Mouse (Mus musculus) hindlimb bud, embryonic 11.5 days (tissue): ENCODE measurements around the gene Mtus2.
"Not testable (repeated sequence)": the region's sequence is repeated elsewhere in the genome, so short reads cannot be mapped to it uniquely, and the experiment has no call there.

Experiments used
- DNase-seq: peaks from one replicate; pipeline ENCODE4 v3.0.0-alpha.2; 2012; ENCODE audit warnings: low read depth, low spot score; ENCODE audit errors: extremely low spot score

Gene Mtus2

DNA sequence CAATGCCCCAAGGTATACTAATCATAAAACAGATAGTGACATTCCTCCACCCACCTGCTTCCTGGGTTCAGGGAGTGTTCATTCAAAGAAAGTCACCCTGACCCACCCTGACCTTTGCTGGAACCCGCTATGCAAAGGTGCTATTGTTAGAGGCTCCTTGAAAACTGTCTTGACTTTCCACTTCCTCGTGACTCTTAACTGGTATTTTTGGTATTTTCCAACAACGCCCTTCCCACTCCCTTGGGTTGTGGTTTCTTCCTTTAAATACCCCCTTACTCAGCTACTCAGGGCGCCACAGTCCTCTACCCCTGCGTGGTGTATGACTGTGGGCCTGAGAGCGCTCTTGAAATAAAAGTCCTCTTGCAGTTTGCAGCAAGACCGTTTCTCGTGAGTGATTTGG, 219.4 kb downstream of the Mtus2 start:
- not testable (repeated sequence) for DNase-seq

DNA sequence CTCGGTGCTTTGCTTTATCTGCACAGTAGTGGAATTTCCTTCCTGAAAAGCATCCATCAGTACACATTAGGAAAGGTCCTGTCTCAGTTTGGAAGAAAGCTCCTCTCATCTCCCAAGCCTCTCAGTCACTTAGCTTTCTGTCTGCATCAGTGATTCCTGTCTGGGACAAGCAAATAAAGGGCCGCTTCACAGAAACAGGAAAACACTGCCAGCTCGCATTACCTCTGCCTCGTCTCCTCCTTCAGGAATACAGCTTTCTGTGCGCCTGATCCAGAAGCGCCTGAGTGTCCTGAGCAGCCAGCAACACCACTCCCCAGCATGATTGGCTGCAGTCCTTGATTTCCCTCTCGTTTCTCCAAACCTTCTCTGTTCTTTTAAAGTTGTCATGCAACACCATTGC, 222.1 kb downstream of the Mtus2 start:
- no peak for DNase-seq

DNA sequence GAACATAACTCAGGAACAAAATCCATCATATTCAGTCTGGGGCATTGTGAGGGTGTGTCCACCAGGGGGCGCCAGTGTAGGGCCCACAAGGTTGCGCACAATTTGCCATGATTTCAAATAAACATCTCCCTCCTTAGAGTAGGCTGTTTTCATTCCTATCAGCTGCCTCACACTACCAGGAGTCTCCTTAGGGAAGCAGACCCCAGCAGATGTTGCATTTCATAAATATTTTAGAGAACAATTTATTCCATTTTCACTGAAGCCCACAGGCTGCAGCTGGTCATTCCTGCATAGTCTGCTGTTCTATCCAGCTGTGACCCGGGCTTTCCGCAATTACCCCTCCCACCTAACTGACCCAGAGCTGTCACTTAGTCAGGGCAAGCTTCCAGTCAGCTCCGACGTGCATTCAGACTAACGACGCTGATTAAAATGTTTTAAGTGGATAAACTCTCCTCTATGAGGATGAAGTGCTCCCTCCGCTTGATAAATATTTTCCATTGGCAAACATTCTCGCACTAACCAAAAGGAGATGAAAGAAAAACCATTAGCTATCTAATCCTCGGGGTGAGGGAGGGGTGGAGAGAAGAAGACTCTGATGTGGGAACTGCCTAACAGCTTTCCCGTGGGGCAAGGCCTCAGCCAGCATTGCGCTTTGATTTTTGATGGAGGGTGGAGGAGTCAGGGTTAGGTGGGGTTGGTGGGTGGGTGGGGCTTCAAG, 223.6 kb downstream of the Mtus2 start:
- no peak for DNase-seq

DNA sequence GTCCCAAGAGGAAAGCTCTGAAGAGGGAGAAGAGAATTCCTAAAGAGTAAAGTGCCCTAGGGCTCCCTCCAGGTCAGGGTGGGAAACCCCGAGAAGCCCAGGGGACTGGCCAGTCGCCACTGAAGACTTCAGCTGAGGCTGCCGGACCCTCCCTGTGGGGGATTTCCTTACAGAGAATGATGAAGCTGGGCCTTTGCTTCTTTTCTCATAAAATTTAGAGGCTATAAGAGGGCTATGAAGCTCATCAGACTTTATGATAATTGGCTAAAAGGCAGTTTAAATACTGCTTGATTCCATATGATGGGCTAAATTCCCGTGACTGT, 224.1 kb downstream of the Mtus2 start:
- DNase-seq = no peak

DNA sequence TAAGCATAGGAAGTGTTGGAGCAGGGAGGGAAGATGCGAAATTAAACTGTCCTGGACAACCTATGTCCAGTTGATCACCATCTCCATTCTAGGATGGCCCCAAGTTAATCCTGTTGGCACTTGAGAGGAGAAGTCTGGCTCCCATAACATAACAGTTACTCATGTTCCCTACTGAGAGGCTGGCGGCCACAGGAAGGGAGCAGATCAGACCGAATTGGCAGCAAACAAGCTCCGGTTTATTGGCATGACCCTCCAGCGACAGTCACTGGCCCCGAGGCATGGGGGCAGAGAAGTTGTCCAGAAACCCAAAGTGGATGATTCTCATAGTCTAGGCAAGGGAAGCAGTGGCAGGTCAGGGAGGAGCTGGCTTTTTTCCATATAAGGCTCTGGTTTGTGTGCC, 224.8 kb downstream of the Mtus2 start:
- no peak for DNase-seq

DNA sequence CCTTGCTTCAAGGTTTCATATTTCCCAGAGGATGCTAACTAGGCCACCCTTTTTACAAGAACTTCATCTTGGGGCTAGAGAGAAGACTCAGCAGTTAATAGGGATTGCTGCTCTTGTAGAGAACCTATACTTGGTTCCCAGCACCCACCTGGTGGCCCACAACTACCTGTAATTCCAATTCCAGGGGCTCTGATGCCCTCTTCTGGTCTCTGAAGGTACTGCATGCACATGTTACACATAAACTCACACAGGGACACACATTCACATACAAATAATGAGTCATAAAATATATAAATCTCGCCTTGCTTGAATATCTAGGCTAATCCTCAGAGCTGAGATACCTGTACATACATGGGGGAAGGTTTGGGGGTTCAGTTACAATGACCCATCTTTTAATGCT, 228.8 kb downstream of the Mtus2 start:
- DNase-seq = no peak

DNA sequence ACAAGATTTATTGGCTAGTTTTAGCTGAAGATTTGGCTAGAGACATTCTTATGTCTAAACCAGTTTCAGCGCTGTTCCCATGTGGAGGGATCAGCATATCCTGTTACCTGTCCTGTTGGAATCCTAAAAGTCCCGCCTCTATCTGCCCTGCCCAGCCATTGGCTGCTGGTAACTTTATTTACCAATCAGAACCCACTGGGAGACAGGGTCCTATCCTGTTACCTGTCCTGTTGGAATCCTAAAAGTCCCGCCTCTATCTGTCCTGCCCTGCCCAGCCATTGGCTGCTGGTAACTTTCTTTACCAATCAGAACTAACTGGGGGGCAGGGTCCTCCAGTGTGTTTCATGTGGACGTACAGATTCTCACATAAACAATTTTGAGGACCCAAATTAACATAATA, 234.3 kb downstream of the Mtus2 start:
- DNase-seq = no peak

DNA sequence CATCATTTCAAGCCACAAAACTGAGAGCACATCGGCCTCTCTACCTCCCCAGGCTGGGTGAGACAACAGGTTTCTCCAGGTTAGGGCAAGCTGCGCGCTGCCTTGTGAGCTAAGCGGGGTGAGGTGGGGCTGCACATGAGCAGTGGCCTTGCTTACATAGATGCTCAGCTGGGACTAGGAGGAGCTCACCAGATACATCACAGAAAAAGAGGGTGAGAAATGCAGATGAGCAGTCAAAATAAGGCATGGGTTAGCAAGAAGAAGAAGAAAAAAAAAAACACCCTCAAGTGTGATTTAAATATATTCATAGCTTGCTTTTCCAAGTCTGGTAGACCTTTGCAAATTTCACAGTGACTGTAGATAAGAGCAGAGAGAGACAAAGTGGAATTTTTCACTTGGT, 254.7 kb downstream of the Mtus2 start:
- no peak for DNase-seq

DNA sequence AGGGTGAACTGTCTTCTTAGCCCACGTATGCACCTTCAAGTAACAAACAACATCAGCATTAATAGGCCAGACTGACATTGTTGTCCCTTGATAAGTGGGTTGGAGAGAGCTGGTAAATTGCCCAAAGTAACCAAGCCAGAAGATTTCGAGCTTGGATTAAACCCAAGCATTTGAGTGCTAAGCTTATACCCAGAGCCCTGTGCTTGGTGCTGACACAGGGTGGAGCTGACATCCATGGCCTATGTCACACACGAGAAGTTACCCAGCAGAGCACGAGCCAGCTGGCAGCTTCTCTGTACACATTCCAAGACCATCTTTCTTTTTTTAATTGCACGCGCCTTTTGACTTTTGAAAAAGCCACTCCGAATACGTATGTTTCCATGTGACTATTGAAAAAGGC, 259.7 kb downstream of the Mtus2 start:
- no peak for DNase-seq

DNA sequence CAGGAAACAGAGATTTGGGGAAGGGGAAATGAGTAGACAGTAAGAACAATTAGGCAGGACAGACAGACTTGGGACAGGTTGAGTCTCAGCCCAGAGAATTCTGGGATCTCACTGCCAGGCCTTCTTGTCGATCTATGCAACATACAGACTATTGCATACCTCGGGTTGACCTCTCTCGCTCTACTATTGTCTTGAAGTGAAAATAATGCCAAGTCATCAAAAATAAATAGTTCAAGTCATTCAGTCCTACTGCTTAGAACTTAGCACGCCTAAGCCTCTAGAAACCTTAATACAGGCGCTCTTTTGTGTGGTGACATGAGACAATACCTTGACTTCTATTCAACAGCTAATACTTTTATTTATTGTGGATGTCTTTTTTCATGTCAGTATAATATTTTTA, 265.8 kb downstream of the Mtus2 start:
- DNase-seq = no peak

DNA sequence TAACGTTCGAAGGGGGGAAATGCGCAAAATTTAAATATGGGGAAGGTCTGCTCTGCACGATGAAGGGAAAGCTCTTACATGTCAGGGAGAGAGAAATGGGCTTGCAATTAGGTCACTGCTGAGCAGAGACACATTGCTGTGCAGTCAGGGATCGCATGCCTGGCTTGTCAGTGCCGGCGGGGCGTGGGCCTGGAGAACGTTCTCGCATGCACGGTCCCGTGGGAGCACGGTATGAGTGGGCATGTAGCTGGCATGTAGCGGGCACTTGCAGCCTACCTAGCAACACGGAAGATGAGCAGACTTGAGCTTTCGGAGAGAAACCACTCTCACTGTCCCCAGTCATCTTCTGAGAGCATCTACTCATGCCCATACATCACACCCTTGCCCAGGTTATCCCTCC, 266.9 kb downstream of the Mtus2 start:
- no peak for DNase-seq

DNA sequence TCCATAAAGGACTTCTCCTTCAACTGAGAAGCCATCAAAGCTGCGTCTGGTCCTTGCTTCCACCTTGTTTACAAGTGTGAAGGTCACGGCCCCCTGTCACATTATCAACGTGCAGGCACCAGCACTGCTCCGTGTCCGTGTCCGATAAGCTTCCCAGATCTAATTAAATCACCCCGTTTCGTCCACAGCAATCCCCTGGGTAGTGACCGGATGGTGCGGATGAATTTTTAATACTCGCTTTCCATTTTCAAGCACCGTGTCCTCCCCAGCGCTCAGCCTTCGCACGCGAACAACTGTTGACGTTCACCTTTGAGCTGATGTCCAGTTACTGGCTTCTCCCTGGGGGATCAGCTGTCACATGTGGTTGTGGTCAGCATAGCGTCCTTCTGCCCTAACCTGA, 276.6 kb downstream of the Mtus2 start:
- no peak for DNase-seq

DNA sequence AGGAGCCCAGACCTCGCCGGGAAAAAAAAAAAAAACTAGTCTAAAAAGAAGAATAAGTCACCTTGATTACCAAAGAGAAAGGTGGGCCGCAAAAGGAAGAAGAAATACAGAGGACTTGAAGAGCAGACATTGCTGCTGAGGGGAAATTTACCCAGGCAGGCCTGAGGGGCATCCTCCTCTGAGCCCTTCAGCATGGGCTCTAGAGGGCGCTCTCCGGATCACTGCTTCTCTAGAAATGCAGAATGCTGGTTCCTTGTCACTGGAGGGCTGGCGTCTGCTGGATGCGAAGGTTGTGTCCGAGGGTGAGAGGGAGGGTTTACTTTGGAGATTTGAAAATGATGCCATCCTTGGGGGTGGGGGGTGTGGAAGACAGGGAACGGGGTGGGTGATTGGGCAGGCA, 279.5 kb downstream of the Mtus2 start:
- no peak for DNase-seq

DNA sequence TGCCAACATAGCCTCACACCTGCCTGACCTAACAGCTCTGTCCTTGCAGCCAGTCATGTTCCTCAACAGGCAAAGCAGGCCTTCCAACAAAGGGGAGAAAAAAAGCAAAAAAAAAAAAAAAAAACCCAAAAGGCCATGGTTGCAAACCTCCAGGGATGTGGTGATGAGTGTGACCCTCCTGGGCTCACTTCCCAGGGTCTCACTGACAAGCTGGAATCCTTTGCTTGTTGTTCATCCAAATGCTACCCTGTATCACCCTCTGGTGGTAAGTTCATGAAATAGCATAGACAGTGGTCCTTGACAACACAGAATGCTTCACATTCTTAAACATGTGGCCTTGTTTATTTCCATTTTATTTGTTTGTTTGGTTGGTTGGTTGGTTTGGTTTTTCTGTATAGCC, 281.9 kb downstream of the Mtus2 start:
- DNase-seq = peak; percentile 28

DNA sequence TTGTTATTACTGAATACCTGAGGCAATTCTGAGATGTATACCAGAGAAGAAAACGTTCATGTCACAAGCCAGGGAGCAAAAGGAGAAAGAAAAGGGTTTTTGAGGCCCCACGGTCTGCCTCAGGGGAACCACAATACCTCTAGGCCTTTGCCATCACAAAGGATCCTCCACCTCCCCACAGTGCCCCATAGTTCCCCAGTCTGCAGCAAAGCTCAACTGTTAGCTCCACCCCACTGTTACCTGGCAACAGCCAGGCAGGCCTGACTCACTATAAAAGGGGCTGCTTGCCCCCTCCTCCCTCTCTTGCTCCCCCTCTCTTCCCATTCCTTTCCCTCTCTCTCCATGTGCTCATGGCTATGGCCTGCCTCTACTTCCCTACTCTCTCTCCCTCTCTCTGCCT, 282.6 kb downstream of the Mtus2 start:
- DNase-seq = no peak

DNA sequence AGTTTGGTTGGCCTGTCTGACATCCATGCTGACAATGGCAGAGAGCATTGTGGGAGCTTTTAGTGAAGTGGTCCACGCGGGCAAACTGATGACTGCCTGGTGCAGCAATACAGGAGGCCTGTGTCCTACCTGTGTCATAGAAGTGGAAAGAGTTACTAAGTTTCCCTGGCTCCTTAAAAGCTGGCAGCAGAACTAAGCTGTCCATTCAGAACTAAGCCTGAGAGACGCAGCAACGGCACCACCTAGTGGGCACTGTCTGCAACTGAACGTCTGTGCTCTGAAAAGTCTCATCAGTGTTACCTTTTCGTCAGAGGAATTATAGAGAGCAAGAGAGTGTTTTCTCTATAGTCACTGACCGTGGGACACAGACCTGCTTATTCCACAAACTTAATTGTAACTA, 284.8 kb downstream of the Mtus2 start:
- peak; percentile 49 for DNase-seq

DNA sequence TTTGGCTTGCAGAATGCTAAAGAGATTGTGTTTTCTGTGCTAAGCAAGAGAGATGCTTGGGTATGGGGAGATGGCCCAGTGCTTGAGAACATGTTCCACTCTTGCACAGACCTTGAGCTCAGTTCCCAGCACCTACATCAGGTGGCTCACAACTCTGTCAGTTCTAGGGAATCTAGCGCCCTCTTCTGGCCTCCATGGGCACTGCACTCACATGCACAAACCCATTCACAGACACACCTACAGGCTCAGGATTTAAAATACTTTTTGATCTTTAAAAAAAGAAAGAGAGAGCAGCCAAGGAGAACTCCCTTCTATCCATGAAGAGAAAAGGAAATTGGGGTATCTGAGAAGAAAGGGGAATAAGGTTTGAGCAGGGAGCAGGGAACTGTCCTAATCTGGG, 287.4 kb downstream of the Mtus2 start:
- DNase-seq = no peak

DNA sequence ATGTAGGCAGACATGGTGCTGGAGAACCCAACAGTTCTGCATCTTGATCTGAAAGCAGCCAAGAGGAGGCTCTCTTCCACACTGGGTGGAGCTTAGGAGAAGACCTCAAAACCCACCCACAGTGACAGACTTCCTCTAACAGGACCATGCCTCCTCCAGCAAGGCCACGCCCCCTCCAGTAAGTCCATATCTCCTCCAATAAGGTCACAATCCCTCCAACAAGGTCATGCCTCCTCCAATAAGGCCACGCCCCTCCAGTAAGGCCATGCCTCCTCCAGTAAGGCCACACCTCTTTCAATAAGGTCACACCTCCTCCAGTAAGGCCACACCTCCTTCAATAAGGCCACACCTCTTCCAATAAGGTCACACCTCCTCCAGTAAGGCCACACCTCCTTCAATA, 288.3 kb downstream of the Mtus2 start:
- no peak for DNase-seq

DNA sequence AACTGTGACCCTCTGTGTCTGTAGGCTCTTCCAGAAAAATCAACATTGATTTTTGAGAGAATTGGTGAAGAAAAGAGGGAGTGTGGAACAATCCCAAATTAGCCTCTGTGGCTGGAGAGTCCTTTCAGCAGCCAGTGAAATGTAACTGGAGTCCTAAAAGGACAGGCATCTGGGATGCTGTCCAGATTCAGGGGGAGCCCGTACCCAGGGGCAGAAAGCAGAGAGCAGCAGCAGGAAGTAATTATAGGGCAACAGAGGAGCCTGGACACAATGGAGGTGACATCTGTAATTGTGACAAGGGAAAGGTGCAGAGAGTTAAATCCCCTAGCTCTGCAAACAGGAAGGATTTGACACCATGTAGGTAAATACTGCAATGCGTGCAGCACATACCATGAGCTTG, 291.1 kb downstream of the Mtus2 start:
- DNase-seq = no peak

DNA sequence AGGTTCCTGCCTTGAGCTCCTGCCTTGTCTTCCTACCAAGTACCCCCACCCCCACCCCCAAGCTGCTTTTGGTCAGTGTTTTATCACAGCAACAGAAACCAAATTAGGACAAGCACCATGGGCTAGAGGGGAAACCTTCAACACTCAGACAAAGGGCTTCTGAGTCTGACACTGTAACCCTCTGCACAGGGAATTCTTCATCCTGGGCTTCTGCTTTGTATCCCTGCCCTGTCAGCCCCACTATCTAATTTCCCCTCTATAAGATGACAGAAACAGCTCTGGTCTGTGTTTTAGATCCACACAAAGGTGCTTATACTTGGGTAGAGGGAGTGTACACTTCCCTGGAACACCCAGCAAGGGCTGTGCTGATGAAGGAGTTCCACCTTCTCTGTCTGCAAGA, 294.7 kb downstream of the Mtus2 start:
- DNase-seq = no peak

DNA sequence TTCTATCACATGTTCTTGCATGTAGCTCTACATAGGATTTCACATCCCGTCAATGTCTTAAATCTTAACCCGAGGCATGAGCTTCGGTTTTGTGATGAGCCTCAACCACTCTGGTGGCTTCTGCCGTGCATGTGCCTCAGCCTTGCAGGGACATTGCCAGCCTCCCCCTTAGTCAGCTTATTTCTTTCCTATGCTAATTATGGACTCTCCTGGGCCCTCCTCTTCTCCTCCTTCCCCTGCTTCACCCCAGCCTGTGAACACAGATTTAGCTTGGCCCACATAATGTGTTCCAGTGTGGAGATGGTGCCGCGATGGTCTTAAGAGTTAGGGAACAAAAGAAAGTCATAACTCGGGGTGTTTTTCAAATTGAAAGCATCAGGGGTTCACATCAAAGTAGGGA, 304.9 kb downstream of the Mtus2 start:
- no peak for DNase-seq

DNA sequence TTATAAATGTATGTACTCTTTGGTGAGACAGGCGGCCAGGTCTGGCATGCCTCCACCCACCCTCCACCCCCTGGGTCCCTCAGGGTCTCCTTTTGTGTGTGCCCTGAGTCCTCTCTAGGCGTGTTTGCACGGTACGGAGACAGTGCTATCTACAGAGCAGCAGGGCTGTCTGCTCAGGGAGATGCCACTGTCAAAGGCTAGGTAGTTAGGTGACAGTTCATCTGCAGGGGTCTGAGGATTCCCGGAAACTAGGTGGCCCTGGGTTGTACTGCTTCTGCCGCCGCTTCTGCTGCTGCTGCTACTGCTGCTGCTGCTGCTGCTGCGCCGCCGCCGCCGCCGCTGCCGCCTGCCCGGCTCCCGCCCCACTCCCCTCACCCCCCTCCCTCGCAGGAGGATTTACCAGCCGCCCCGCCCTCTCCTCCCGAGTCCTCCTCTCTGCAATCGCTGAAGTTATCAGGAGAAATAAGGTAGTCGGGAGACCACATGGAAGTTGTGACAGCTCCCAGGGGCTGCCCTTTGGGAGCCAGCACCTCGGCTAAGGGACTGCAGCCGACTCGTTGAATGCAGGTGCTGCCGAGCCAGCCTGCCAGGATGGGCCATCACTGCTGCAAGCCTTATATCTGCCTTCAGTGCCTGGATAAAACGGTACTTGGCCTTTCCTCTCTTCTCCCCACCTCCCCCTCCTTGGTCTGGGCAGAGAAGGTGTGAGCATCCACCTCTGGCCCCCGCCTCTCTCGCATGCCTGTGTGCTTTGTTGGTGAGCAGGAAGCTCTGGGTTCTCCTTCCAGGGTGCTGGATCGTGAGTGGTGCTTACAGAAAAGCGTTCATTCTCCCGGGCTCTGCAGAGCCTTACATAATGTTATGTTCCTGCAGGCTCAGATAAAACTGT, 307.9 kb downstream of the Mtus2 start:
- no peak for DNase-seq

DNA sequence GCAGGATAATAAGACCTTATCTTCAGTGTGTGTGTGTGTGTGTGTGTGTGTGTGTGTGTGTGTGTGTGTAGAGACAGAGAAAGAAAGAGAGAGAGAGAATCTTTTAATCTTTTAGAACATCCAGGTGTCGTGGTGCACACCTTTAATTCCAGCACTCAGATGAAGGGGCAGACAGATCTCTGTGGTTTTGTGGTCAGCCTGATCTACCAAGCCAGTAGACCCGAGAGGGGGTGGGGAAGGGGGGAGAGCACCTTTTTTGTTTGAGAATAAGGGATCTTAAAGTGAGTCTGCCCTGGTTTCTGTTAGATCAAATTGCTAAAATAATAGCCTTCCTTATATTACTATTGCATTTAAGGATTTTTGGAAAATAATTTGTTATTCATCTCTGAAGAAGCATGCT, 309.7 kb downstream of the Mtus2 start:
- DNase-seq = no peak
